Mouse (Mus musculus): ENCODE measurements around the gene Sik3.

DNA sequence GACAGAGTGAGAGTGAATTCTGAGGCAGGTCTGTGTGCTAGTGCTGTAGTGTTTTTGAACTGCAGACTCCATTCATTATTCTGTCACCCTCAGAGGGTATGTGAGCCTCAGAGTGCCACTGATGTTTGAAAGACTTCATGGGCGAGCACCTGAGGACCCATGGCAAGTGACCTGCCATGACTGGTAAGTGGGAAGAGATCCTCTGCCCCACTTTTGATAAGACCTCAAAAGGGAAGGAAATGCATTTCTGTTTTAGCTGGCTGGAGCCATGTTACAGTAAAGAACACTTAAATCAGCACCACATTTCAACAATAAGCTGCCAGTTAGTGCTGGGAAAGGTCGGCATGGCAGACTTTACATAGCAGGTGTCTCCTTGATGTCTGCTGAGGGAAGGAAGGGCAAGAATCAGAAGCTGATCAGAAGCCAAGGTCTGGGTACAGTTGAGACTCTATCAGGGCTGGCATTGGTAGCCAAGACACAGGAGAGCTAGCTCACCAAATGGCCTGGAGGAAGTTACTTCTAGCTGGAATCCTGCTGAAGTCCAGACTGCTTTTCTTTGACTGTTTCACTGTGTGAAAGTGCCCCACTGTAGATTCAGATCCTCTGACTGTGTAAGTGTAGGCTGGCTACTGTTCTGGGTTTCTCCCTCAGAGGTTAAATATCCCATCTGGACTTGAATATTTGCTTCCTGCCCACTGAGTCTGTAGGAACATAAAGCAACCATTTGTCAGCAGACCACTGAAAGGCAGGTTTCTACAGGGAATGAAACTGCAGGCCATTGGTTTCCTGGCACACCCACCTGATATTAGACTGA lies 138.5 kb downstream of the Sik3 start:
- TF ChIP-seq POLR2A (IDR thresholded peaks at IDR 0.05; ENCODE audit: borderline replicate concordance, extremely low read depth, low read depth, low read length) (no peak), CTCF (IDR thresholded peaks at IDR 0.05; ENCODE audit: insufficient read depth, low read length) (no peak)

All from lung, adult 2 months (tissue).